Mouse (Mus musculus): ENCODE data around the gene Myl4. TPM values are rescaled to one million over a fixed set of nuclear protein-coding genes. Genes with fewer than 3 reads are reported as not detected.

The Myl4 gene
- total RNA-seq, 2 experiments from 2014 or later = 4.5 to 6.4 TPM

DNA sequence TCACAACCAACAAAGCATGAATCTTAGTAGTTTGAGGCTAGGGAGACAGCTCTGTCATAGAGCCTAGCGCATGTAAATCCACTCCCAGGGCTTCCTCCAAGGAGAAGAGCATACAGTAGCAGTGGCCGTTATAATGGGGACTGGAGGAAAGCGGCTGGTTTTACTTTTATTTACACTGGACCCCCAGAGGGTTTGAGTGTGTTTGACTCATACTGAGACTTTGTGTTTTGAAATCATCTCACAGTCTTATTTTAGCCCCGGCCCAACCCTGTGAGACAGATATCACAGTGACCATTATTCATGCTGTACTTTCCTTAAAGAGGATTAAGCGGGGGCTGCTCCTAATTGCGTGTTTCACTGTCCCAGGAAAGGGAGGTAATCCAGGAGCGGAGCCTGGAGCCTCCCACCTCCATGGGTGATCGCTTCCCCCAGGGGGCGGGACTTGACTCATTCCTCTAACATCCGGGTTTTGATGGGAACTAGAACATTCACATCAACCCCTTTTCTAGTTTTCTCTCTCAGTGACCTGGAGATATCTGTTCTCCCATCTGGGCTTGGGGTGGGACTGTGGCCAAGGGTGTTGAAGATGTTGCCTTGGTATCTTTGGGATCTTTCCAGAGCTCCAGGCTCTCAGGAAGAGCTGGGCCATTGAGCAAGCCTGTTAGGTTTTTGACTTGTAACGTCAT, 77.3 kb downstream of the Myl4 start:
- DNase-seq (ENCODE audit: low spot score in 2 of 2) = no peak

DNA sequence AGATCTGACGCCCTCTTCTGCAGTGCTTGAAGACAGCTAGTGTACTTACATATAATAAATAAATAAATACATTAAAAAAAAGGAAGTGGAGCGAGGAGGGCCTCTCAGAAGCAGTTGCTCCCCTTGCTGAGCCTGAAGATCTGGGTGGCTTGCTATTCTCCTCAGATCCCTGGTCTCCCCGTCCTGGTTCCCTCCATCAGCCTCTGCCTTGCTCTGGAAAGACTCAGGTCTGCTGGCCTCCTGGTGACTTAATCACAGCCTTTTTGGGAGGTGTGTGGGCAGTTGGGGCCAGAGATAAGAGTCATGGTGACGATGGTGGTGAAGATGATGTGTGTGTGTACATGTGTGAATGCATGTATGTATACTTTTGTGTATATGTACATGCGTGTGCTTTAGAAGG, 78.1 kb downstream of the Myl4 start:
- DNase-seq (ENCODE audit: low spot score in 2 of 2) = no peak

DNA sequence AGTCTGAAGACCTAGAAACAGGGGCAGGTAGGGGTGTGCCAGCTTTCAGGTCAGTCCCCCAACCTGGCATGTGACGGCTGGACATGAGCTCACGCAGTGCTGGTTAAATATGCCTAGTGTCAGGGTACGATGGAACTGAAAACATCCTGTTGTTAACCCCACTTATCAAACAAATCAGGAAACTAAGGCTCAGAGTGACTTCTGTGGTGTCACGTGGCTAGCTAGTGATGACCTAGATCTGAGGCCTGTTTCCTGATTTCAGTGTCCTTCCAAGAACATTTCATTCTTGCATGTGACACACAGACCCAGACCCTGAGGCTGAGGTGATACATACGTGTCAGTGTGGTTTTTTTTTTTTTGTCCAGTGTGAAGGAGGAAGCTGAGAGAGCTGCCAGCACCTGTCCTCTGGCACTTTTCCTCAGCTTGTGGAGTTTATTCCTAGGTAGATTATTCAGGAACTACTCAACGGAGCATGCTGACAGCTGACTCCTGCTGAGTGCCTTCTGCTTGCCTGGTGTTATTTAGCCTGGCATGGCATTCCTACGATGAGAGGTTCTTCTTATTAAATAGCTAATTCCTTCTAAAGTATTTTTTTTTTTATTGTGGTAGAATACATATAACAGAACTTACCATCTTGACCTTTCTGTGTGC, 79.8 kb downstream of the Myl4 start:
- no peak for DNase-seq (ENCODE audit: low spot score in 2 of 2)

DNA sequence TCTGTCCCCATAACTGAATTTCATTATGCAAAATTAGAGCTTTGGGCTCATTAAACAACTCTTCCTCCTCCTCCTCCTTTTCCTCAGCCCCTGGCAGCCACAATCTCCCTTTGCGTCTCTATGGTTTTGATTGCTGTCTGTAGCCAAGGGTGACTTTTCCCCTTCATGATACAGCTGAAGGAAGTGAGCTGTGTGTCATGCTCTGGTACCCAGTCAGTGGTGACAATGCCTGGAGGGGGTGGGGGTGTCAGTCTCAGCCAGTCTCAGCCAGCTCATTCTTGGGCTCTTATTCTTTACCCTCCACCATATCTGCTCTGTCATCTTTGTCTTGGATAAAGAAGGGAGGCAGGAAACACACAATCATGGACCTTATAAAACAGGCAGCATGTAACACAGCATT, 80.8 kb downstream of the Myl4 start:
- DNase-seq (ENCODE audit: low spot score in 2 of 2) = no peak

DNA sequence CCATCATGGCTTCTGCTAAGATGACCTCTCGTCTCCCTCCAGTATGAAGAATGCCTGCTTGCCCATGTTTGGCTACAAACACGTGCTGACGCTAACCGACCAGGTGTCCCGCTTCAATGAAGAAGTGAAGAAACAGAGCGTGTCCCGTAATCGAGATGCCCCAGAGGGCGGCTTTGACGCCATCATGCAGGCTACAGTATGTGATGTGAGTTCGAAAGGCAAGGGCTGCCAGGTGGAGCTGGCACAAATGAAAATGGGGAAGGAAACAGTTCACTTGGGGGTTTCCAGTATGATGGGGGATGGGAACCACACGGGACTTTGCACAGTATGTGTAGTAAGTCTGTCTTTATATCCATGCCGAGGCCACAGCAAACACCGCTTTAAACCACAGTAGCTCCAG, 86.5 kb downstream of the Myl4 start:
- DNase-seq (ENCODE audit: low spot score in 2 of 2) = no peak

DNA sequence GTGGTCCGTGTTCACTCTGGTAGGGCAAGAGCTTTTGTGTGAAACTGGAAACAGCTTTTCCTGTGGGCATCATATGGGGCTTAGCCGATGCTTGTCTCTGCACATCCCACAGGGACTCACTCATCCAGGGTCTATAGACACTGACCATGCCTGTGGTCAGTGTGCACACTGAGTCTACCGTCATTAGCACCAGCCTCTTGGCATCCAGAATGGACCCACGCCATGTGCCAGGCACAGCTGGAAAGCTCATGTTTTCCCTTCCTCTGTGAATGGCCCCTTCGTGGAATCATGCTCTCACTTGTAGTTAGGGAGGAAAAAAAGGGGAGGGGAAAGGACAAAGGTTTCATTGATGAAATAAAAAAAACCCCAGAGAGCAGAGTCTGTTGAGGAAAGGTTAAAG, 87.5 kb downstream of the Myl4 start:
- DNase-seq (ENCODE audit: low spot score in 2 of 2) = no peak

DNA sequence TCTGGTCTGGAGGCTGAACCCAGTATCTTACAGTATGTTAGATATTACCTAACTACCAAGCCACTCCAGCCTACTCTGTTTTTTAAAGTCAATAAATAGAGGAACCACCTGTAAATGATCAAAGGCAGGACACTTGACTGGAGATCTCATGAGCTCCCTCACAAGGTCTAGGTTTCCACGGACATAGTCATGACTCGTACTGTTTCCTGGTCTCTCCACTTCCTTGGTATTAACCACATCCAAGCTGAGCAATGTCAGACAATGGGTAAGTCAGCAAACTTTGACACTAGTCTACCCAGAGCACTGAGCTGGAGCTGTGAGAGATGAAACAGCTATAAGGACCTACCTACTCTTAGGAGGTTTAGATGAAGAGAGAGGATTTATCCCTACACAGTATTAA, 88.4 kb downstream of the Myl4 start:
- DNase-seq (ENCODE audit: low spot score in 2 of 2) = no peak

DNA sequence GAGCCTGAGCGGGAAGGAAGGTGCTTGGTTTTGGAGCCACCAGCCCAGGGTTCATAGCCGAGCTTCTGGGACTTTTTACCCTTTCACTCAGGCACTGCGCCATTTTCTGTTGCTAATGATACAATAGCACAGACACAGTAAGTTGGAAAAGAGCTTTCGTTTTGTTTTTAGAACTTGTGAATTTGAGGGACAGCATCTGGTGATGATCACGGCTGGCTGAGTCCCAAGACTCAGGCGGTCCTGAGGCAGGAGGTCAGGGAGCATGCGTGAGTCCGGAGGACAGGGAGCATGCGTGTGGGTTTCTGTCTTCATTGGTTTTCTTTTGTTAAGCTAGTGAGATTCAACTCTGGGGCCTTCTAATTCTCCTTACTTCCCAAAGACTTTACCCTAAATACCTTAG, 89.2 kb downstream of the Myl4 start:
- DNase-seq (ENCODE audit: low spot score in 2 of 2) = no peak

DNA sequence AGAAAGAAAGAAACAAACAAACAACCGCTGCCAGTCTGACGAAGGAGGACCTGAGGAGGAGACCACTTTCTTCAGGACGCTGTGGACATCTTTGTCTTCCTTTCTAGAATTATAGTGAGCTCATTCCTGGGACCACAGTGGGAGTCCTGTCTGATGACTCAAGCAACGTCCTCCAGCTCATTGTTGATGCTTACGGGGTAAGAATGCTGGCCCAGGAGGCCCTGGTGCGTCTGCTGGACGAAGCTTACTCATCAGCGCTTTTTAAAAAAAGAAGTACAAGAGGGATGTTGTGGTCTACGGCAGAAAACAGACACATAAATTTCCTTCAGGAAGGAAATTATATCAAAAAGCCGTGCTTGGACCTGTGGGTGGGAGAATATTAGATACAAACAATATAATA, 90.4 kb downstream of the Myl4 start:
- no peak for DNase-seq (ENCODE audit: low spot score in 2 of 2)

DNA sequence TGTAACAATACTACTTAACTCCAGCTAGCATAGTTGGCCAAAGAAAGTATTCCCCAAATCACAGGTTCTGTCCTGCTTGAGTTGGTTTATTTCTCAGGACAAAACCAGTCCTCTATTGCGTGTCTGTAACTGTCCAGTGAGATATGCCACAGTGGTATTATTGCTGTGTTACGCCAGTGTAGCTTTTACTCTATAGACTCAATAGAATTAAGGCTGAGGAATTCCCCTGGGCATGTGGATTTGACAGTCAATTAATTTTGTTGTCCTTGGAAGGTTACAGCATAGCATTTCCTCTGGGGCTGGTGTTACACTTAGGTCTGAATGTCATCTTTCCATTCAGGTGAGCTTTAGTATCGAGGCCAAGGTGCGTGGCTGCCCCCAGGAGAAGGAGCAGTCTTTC, 92.8 kb downstream of the Myl4 start:
- no peak for DNase-seq (ENCODE audit: low spot score in 2 of 2)

Other genes starting within 250 kb of the Myl4 start
- gene Kansl1, start 81.8 kb upstream of the Myl4 start, total RNA-seq (2021) = 10 to 100 TPM; 60.1 to 62.7 TPM
- 10 to 100 TPM; 52.3 to 65.8 TPM for gene Cdc27, start within 50 bp of the Myl4 start, total RNA-seq (2021)
- gene Itgb3, start 57.3 kb downstream of the Myl4 start, total RNA-seq (2021) = 1 to 10 TPM; 2.3 TPM
- gene Gm11639, start 135.0 kb downstream of the Myl4 start, total RNA-seq (2021) = under 1 TPM; 0.58 to 0.82 TPM